Mouse (Mus musculus): ENCODE measurements around the gene Slc35c1.

DNA sequence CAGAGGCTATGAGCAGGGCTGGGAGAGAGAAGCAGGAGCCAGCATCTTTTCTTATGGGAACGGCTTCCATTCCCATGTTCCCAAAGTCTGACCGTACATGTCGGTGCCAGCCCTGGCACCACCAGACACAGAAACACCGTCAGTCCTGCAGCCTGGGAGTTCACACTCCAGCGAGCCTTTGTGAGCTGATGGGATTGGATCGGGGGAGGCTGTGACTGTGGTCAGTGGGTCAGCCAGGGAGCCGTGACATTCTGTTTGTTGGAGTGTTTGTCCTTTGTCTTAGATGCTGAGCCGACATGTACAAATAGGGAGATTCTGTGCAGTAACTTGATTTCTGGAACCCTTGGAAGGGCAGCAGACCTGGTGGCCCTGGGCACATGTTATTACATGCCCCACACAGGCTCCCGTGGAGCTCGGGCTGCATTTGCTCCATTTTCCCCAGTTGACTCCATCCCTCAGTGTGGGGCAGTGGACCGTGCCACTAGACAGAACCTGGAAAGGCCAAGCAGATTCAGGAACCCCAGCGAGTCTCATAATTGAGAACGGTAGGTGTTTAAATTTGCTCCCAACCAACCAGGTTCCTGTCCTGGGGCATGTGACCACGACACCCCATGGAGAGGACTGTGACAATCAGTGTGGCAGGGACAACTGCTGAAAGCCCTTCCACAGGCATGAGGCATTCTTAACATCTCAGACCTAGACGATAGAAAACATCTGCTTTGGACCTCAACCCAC is 33.5 kb upstream of the Slc35c1 start:
- no peak for TF ChIP-seq CTCF (IDR thresholded peaks at IDR 0.05; ENCODE audit: control insufficient read depth, insufficient read depth, insufficient replicate concordance, low read depth, low read length)
- TF ChIP-seq POLR2A (IDR thresholded peaks at IDR 0.05; ENCODE audit: control insufficient read depth, low read depth, low read length), result no peak
